Mouse (Mus musculus) kidney, postnatal 0 days (tissue): ENCODE measurements around the gene Rab31. TPM values are rescaled to one million over a fixed set of nuclear protein-coding genes. Genes with fewer than 3 reads are reported as not detected.

ENCODE experiments used
- ATAC-seq: fragments of 200-750 bp; cut with Nextera tagmentation; replicated peaks from 2 replicates; pipeline ENCODE4 v1.8.0; 2017; ENCODE audit warnings: low read depth, moderate number of reproducible peaks, moderate TSS enrichment, moderate library complexity; ENCODE audit not compliant: low FRiP score
- DNase-seq: peaks from one replicate; pipeline ENCODE4 v3.0.0-alpha.2; 2016; ENCODE audit warnings: low spot score
- H3K27ac ChIP-seq: fragments of 300-500 bp; sonication (generic); 2 replicates; pipeline ENCODE4 v1.5.1; 2014; ENCODE audit warnings: mild to moderate bottlenecking
- H3K27me3 ChIP-seq: fragments of 300-500 bp; sonication (generic); 2 replicates; pipeline ENCODE4 v1.6.1; 2014; ENCODE audit warnings: low read length, mixed read lengths; ENCODE audit not compliant: insufficient read depth
- H3K36me3 ChIP-seq: fragments of 300-500 bp; sonication (generic); 2 replicates; pipeline ENCODE4 v1.6.1; 2014; ENCODE audit warnings: low read length, mixed read lengths; ENCODE audit not compliant: insufficient read depth
- H3K4me1 ChIP-seq: fragments of 300-500 bp; sonication (generic); replicated peaks from 2 replicates; pipeline ENCODE4 v1.6.1; 2014; ENCODE audit warnings: antibody characterized with exemption, low read length, mixed read lengths; ENCODE audit not compliant: insufficient read depth
- H3K4me2 ChIP-seq: fragments of 300-500 bp; sonication (generic); 2 replicates; pipeline ENCODE4 v1.6.1; 2014; ENCODE audit warnings: mild to moderate bottlenecking, low read length, moderate library complexity, mixed read lengths
- H3K4me3 ChIP-seq: fragments of 300-500 bp; sonication (generic); replicated peaks from 2 replicates; pipeline ENCODE4 v1.5.1; 2014; ENCODE audit warnings: low read depth, low read length
- H3K9ac ChIP-seq: fragments of 300-500 bp; sonication (generic); 2 replicates; pipeline ENCODE4 v1.6.1; 2014; ENCODE audit warnings: low read depth, low read length
- H3K9me3 ChIP-seq: fragments of 300-500 bp; sonication (generic); replicated peaks from 2 replicates; pipeline ENCODE4 v1.6.1; 2016; ENCODE audit warnings: low read length, inconsistent platforms, mixed read lengths
- CTCF ChIP-seq: IDR thresholded peaks from 2 replicates; pipeline ENCODE4 v1.5.1; 2016; ENCODE audit warnings: antibody characterized with exemption, low read depth, mild to moderate bottlenecking, moderate library complexity
- WGBS: fragments of 180-500 bp; shearing (Covaris S2); extraction: QIAGEN DNeasy Blood & Tissue Kit; methylation state at CpG from one replicate; pipeline ENCODE4 v1.1.7; 2014; 5-methylcytosine and 5-hydroxymethylcytosine counted together
- polyA plus RNA-seq: library from polyadenylated mRNA; unstranded; fragments of >200 nt; fragmentation: Nextera tagmentation; extraction: Ambion mirVana; gene quantifications from 2 replicates; pipeline ENCODE4 v1.2.1, GENCODE M21; 2015

The Rab31 gene
- polyA plus RNA-seq, 1 experiment from 2014 or later: 30.0 TPM

GRCm38 (mm10) chr17:65743664-65744330 lies 28.8 kb downstream of the Rab31 start:
- Histone ChIP-seq H3K4me2 (no peak overlapping the region), H3K9ac (no peak overlapping the region), H3K27me3 (no peaks in the 10 kb centered on the region), H3K27ac (no peak overlapping the region), H3K4me3 (no peak overlapping the region), H3K4me1 (no peaks in the 10 kb centered on the region), H3K9me3 (no peaks in the 10 kb centered on the region; the same call in 1 of the 2 replicates), H3K36me3 (no peaks in the 10 kb centered on the region)
- no peak for TF ChIP-seq CTCF
- DNase-seq: no peak
- ATAC-seq: peak; percentile 57; the same call in 1 of the 2 replicates
- WGBS: 79% methylated on average over 11 of the region's 11 CpGs

DNA sequence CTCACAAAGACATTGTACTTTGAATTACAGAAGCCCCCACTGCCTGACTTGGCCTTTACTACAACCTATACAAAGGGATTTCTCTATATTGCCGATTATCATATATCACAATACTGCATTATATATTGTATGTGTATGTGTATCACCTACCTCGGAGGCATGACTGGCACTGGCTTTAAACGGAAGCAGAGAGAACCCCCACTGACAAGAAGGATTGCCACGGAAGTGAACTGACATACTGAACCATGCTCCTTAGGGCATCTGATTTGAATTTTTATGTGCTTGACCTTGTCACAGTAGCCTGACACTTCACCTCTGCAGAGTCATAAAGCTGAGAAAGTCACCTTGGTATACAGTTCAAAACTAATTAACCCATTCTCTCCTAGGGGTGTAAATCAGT lies 29.6 kb downstream of the Rab31 start:
- Histone ChIP-seq H3K27ac (no peak overlapping the region), H3K4me3 (no peak overlapping the region), H3K9me3 (no peaks in the 10 kb centered on the region; the same call in 1 of the 2 replicates), H3K27me3 (no peaks in the 10 kb centered on the region), H3K4me1 (no peaks in the 10 kb centered on the region), H3K4me2 (no peak overlapping the region), H3K36me3 (no peaks in the 10 kb centered on the region), H3K9ac (no peak overlapping the region)
- WGBS: 52% methylated on average over 4 of the region's 4 CpGs
- no peak for TF ChIP-seq CTCF
- ATAC-seq (no peak), DNase-seq (no peak)

- Histone ChIP-seq H3K9me3 (no peaks in the 10 kb centered on the region; the same call in 1 of the 2 replicates), H3K4me2 (no peak overlapping the region), H3K4me1 (no peaks in the 10 kb centered on the region), H3K27ac (no peak overlapping the region), H3K36me3 (no peaks in the 10 kb centered on the region), H3K9ac (no peak overlapping the region), H3K27me3 (no peaks in the 10 kb centered on the region), H3K4me3 (no peak overlapping the region)
- no peak for TF ChIP-seq CTCF
- ATAC-seq (no peak), DNase-seq (no peak)
- WGBS: 84% methylated on average over 10 of the region's 10 CpGs
These were observed 30.2 kb downstream of the Rab31 start for GRCm38 (mm10) chr17:65742245-65742905.

- no peak overlapping the region for H3K9ac ChIP-seq
- no peaks in the 10 kb centered on the region for H3K4me1 ChIP-seq
- 85% methylated on average over 4 of the region's 4 CpGs for WGBS
- no peak overlapping the region for H3K27ac ChIP-seq
- no peaks in the 10 kb centered on the region for H3K36me3 ChIP-seq
- no peak overlapping the region for H3K4me3 ChIP-seq
- H3K4me2 ChIP-seq: no peak overlapping the region
- H3K9me3 ChIP-seq: no peaks in the 10 kb centered on the region; the same call in 1 of the 2 replicates
- no peak for TF ChIP-seq CTCF
- ATAC-seq: no peak
- DNase-seq: no peak
- no peaks in the 10 kb centered on the region for H3K27me3 ChIP-seq
These were observed 31.0 kb downstream of the Rab31 start for GRCm38 (mm10) chr17:65741565-65741964.

GRCm38 (mm10) chr17:65739874-65740725 lies 32.5 kb downstream of the Rab31 start:
- TF ChIP-seq CTCF: no peak
- no peaks in the 10 kb centered on the region for H3K36me3 ChIP-seq
- H3K9me3 ChIP-seq: no peaks in the 10 kb centered on the region; the same call in 1 of the 2 replicates
- no peak overlapping the region for H3K4me2 ChIP-seq
- no peak overlapping the region for H3K4me3 ChIP-seq
- no peak for DNase-seq
- no peak overlapping the region for H3K27ac ChIP-seq
- H3K9ac ChIP-seq: no peak overlapping the region
- ATAC-seq: no peak
- H3K4me1 ChIP-seq: no peaks in the 10 kb centered on the region
- no peaks in the 10 kb centered on the region for H3K27me3 ChIP-seq
- 82% methylated on average over 15 of the region's 15 CpGs for WGBS

DNA sequence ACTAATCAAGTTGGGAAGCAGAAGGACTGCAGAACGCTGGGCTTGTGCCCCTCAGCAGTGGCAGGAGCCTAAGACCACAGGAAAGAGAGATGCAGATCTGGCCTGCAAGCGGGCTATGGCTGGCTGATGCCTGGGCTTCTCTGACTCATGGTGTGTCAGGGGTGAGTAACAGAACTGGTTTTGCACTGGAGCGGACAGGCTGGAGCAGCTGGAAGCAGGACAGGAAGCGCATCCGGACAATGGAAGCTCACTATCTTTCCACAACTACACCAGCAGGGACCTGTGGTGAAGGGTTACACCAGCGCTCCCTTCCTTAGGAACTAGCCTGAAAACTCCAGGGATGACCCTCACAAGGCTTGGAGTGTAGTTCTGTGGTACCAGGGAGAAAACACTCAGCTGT lies 34.9 kb downstream of the Rab31 start:
- 78% methylated on average over 6 of the region's 6 CpGs for WGBS

More for the DNA sequence above, 34.9 kb downstream of the Rab31 start:
- peak; percentile 40 for DNase-seq
- Histone ChIP-seq H3K9me3 (no peaks in the 10 kb centered on the region), H3K27me3 (no peaks in the 10 kb centered on the region), H3K9ac (no peak overlapping the region), H3K4me1 (no peaks in the 10 kb centered on the region), H3K36me3 (no peaks in the 10 kb centered on the region), H3K27ac (no peak overlapping the region), H3K4me3 (no peak overlapping the region), H3K4me2 (no peak overlapping the region)
- no peak; the same call in 1 of the 2 replicates for ATAC-seq
- TF ChIP-seq CTCF: no peak
